Mouse (Mus musculus): ENCODE measurements around the gene Gm26938.

Gene Gm26938

GRCm38 (mm10) chr5:139816445-139816844 is 9.8 kb downstream of the Gm26938 start:
- no peak for DNase-seq (ENCODE audit: low spot score in 2 of 2)

DNA sequence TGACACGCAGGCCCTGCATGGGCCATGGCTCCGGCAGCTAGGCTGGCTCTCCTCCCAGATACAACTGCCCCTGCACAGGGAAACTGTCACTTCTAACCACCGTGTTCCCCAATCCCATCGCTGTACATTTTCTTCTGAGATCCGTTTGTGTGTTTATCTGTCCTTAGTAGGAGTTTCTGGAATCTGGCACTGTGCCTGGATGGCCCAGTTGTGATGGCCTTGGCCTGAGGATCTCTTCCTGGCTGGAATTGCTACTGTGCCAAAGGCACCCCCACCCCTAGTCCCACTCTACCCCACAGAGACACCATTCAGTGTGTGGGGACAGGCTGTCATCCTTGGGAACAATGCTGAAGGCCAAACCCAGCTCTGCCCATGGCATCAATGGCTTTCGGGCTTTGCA is 10.2 kb downstream of the Gm26938 start:
- DNase-seq (ENCODE audit: low spot score in 2 of 2): no peak

DNA sequence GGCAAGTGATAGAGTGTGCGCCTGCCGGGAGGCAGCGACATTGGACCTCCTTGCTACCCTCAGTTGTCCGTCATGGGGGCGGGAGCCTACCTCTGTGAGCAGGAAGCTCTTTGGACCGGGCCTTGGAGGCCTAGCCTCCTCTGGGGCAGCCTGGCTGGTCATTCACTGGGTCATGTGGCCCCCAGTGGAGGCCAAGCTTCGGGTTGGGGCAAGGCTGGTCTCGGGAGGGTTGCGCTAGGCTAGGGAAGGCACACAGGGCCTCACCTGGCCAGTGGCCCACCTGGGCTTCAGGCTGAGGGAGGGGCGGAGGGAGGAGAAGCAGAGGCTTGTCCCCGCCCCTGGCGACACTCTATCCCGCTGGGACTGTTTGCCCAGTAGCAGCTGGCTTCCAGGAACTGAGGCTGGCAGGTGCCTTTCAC is 12.2 kb downstream of the Gm26938 start:
- DNase-seq (ENCODE audit: low spot score in 2 of 2): no peak

DNA sequence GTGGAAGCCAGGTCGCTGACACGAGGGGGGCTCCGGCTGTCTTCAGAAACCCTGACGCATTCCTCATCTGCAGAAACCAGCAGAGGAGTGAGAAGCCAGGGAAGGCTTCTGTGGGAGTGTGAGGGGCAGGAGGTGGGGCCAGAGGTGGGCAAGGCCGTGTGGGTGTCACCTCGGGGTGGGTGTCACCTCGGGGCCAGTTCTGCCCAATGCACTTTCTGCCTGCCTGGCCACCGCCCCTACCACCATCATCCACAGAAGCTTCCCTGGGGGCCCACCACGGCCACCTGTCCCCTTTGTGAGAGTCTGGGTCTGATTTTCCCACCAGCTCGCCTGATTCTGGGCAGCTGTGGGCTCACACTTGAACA is 13.1 kb downstream of the Gm26938 start:
- no peak for DNase-seq (ENCODE audit: low spot score in 2 of 2)

DNA sequence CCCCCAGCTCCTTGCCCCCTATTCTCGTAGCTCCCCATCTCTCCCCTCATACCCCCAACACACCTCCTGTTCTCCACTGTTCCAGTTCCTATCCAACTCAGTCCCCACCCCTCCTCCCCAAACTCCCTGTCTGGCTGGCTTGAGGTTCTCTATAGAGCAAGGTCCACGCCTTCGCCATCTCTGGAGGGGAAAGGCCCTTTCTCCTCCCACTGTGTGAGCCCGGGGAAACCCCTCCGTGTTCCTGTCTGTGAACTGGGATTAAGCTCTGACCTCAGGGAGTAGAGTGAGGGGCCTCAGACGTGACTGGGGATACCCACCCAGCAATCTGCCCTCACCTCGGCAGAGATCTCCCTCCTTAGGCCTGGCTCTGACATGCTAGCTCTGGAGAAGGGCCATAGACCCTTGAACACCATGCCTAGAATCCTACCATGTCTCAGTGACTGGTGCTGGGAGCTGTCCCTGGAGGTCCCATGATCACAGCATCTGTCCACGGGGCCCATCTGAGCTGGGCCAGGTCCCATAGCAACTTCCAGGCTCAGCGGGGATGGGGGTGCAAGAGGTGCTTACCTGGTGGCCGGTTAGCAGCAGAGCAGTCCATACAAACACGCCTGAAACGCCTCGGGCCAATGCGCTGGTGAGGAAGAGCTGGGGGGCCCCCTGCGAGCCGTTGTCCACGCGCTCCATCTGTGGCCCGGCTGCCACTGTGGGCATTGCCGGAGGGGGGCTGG is 13.6 kb downstream of the Gm26938 start:
- DNase-seq (ENCODE audit: low spot score in 2 of 2): no peak

- DNase-seq (ENCODE audit: low spot score in 2 of 2): no peak
Observed at GRCm38 (mm10) chr5:139811677-139812397, 14.4 kb downstream of the Gm26938 start.

DNA sequence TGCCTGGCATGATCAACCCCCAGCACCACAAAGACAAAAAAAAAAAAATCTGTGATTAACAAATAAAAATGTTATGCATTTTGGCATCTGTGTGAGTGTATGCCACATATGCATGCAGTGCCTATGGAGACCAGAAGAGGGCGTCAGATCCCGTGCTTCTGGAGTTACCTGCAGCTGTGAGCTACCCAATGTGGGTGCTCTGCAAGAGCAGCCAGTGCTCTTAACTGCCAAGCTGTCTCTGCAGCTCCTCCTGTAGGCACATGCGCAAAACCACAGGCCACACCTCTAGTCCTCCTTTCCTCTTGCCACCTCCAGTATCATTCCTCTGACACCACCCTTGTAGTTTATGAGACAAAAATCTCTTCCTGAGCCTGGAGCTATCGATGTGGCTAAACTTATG is 16.8 kb downstream of the Gm26938 start:
- no peak for DNase-seq (ENCODE audit: low spot score in 2 of 2)

GRCm38 (mm10) chr5:139805924-139806323 is 20.3 kb downstream of the Gm26938 start:
- DNase-seq (ENCODE audit: low spot score in 2 of 2): no peak

DNA sequence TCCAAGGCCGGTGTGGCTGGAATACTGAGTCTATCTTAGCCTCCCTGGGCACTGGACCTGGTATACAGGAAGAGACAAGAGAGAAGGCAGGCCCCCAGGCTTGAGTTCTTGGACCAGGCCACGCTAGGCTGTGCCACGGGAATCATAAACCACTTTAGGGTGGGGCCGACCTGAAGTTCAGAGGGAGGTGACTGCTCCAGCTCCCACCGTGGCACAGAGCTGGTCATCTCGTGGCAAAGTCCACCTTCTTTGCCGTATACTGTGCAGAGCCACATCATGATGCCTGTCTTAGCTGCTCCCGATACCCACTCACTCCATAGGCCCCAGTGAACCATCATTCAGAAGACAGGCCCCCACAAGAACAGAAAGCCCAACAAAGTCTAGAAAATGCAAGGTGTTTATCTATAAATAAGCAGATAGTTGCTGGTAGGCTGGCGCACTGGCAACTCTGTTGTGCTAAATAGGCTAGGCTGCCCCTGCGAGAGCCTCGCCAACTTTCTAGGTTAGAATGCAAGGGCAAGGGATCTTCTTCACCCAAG is 21.6 kb downstream of the Gm26938 start:
- no peak for DNase-seq (ENCODE audit: low spot score in 2 of 2)

GRCm38 (mm10) chr5:139804107-139804551 is 22.1 kb downstream of the Gm26938 start:
- no peak for DNase-seq (ENCODE audit: low spot score in 2 of 2)

GRCm38 (mm10) chr5:139803601-139804102 is 22.6 kb downstream of the Gm26938 start:
- no peak for DNase-seq (ENCODE audit: low spot score in 2 of 2)

- no peak for DNase-seq (ENCODE audit: low spot score in 2 of 2)
Observed at GRCm38 (mm10) chr5:139803165-139803564, 23.0 kb downstream of the Gm26938 start.

- DNase-seq (ENCODE audit: low spot score in 2 of 2): no peak
Observed at GRCm38 (mm10) chr5:139801880-139802279, 24.3 kb downstream of the Gm26938 start.

DNA sequence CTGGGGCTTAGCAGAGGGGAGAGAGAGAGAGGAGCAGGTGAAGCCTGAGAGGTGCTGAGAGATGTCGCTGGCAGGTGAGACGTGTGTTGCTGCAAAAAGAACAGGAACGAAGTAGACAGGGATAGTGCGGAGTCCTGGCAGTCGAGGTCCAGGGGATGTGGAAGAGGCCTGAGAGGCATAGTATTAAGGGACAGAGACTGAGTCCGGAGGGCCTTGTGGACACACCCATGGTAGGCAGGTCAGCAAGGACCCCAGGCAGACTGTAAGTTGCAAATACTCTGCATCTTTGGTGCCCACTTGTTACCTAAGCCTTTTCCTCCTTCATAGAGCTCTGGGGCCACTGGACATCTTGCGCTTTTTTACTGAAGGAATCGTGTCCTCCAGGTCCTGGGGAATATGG is 25.0 kb downstream of the Gm26938 start:
- DNase-seq (ENCODE audit: low spot score in 2 of 2): no peak

- no peak for DNase-seq (ENCODE audit: low spot score in 2 of 2)
Observed at GRCm38 (mm10) chr5:139799801-139800590, 26.2 kb downstream of the Gm26938 start.

DNA sequence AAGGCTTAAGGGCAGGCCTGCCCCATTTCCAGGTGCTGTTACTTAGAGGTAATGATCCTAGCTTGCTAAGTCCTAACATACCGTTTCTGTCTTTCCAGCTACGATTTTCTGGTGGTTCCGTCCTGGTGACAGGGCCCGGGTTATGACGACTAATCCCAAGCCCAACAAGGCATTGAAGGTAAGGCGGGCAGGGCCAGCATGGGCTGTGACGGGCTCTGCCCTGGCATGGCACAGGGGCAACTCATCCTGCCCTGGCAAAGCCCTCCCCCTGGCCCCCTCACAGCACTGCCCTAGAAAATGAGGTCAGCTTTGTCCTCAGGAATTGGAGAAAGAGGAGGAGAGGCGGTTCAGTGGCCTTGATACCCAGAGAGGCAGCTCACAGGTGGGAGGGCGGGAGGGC is 27.2 kb downstream of the Gm26938 start:
- no peak for DNase-seq (ENCODE audit: low spot score in 2 of 2)

- no peak for DNase-seq (ENCODE audit: low spot score in 2 of 2)
Observed at GRCm38 (mm10) chr5:139798168-139798900, 27.9 kb downstream of the Gm26938 start.

- peak; percentile 74 to 79 for DNase-seq (ENCODE audit: low spot score in 2 of 2)
Observed at GRCm38 (mm10) chr5:139797473-139798167, 28.6 kb downstream of the Gm26938 start.

- peak; percentile 60 to 63 for DNase-seq (ENCODE audit: low spot score in 2 of 2)
Observed at GRCm38 (mm10) chr5:139796900-139797299, 29.3 kb downstream of the Gm26938 start.

GRCm38 (mm10) chr5:139796001-139796620 is 30.1 kb downstream of the Gm26938 start:
- DNase-seq (ENCODE audit: low spot score in 2 of 2): no peak

Data from frontal cortex, postnatal 36 days (tissue).